Mouse (Mus musculus) midbrain, postnatal 0 days (tissue): ENCODE measurements at regions not wholly inside any gene's neighbourhood (a gene's known extent, or its start where the extent isn't known, plus 50 kb on each side); places are given as distances from the start of the nearest gene placed in this dataset.
A peak's percentile ranks its signal among the peaks of the same experiment; 100 is the strongest.

Source experiments
- ATAC-seq: fragments of 200-750 bp; cut with Nextera tagmentation; 2 replicates; pipeline ENCODE4 v1.8.0; 2017; ENCODE audit warnings: moderate number of reproducible peaks, mild to moderate bottlenecking, moderate TSS enrichment, moderate library complexity; ENCODE audit not compliant: low FRiP score
- DNase-seq: peaks from one replicate; pipeline ENCODE4 v3.0.0-alpha.2; 2015; ENCODE audit warnings: low spot score
- H3K27ac ChIP-seq: fragments of 300-500 bp; sonication (generic); 2 replicates; pipeline ENCODE4 v1.5.1; 2014; ENCODE audit warnings: low read depth, mild to moderate bottlenecking, low read length, mixed read lengths
- H3K27me3 ChIP-seq: fragments of 300-500 bp; sonication (generic); 2 replicates; pipeline ENCODE4 v1.6.1; 2014; ENCODE audit warnings: low read length, control low read depth, mixed read lengths; ENCODE audit not compliant: insufficient read depth
- H3K36me3 ChIP-seq: fragments of 300-500 bp; sonication (generic); 2 replicates; pipeline ENCODE4 v1.6.1; 2014; ENCODE audit warnings: low read length, control low read depth, mixed read lengths; ENCODE audit not compliant: insufficient read depth
- H3K4me1 ChIP-seq: fragments of 300-500 bp; sonication (generic); 2 replicates; pipeline ENCODE4 v1.6.1; 2014; ENCODE audit warnings: mild to moderate bottlenecking, control low read depth, antibody characterized with exemption, low read length, mixed read lengths; ENCODE audit not compliant: insufficient read depth
- H3K4me2 ChIP-seq: fragments of 300-500 bp; sonication (generic); 2 replicates; pipeline ENCODE4 v1.6.1; 2014; ENCODE audit warnings: low read depth, mild to moderate bottlenecking, low read length, mixed read lengths; ENCODE audit not compliant: poor library complexity, severe bottlenecking
- H3K4me3 ChIP-seq: fragments of 300-500 bp; sonication (generic); 2 replicates; pipeline ENCODE4 v1.5.1; 2014; ENCODE audit warnings: low read depth, mild to moderate bottlenecking, low read length, moderate library complexity
- H3K9ac ChIP-seq: fragments of 300-500 bp; sonication (generic); replicated peaks from 2 replicates; pipeline ENCODE4 v1.6.1; 2014; ENCODE audit warnings: mild to moderate bottlenecking, low read length, moderate library complexity, mixed read lengths; ENCODE audit not compliant: poor library complexity, severe bottlenecking
- H3K9me3 ChIP-seq: fragments of 300-500 bp; sonication (generic); 2 replicates; pipeline ENCODE4 v1.6.1; 2016; ENCODE audit warnings: low read length, control low read depth
- CTCF ChIP-seq: IDR thresholded peaks from 2 replicates; pipeline ENCODE4 v1.5.1; 2016; ENCODE audit warnings: antibody characterized with exemption, mild to moderate bottlenecking
- WGBS: fragments of 180-500 bp; shearing (Covaris S2); extraction: QIAGEN DNeasy Blood & Tissue Kit; methylation state at CpG from one replicate; pipeline ENCODE4 v1.1.7; 2014; 5-methylcytosine and 5-hydroxymethylcytosine counted together

GRCm38 (mm10) chr5:80627225-80627624 is 392.7 kb upstream of the Adgrl3 start:
- Histone ChIP-seq H3K4me1 (no peaks in the 10 kb centered on the region), H3K27me3 (no peaks in the 10 kb centered on the region), H3K9ac (no peak overlapping the region), H3K4me2 (no peak overlapping the region), H3K27ac (no peak overlapping the region), H3K4me3 (no peak overlapping the region), H3K9me3 (no peaks in the 10 kb centered on the region), H3K36me3 (no peaks in the 10 kb centered on the region)
- no peak for ATAC-seq
- no peak for DNase-seq
- TF ChIP-seq CTCF, result no peak
- WGBS, result 73% methylated on average over 3 of the region's 3 CpGs

- no peak overlapping the region for H3K4me3 ChIP-seq
- H3K4me2 ChIP-seq, result no peak overlapping the region
- DNase-seq, result no peak
- no peak overlapping the region for H3K27ac ChIP-seq
- no peaks in the 10 kb centered on the region for H3K4me1 ChIP-seq
- H3K36me3 ChIP-seq, result no peaks in the 10 kb centered on the region
- 79% methylated on average over 5 of the region's 5 CpGs for WGBS
- ATAC-seq, result no peak
- no peaks in the 10 kb centered on the region for H3K9me3 ChIP-seq
- TF ChIP-seq CTCF, result no peak
- H3K27me3 ChIP-seq, result no peaks in the 10 kb centered on the region
- no peak overlapping the region for H3K9ac ChIP-seq
Observed at GRCm38 (mm10) chr5:80659043-80659442, 360.9 kb upstream of the Adgrl3 start.

GRCm38 (mm10) chr5:80659530-80659929 is 360.4 kb upstream of the Adgrl3 start:
- ATAC-seq (no peak), DNase-seq (no peak)
- Histone ChIP-seq H3K9me3 (no peaks in the 10 kb centered on the region), H3K4me2 (no peak overlapping the region), H3K4me1 (no peaks in the 10 kb centered on the region), H3K9ac (no peak overlapping the region), H3K27me3 (no peaks in the 10 kb centered on the region), H3K4me3 (no peak overlapping the region), H3K27ac (no peak overlapping the region), H3K36me3 (no peaks in the 10 kb centered on the region)
- no peak for TF ChIP-seq CTCF
- WGBS, result 80% methylated on average over 3 of the region's 3 CpGs

GRCm38 (mm10) chr5:80670258-80670947 is 349.5 kb upstream of the Adgrl3 start:
- DNase-seq, result no peak
- Histone ChIP-seq H3K4me2 (no peak overlapping the region), H3K27ac (no peak overlapping the region), H3K4me1 (no peaks in the 10 kb centered on the region), H3K4me3 (no peak overlapping the region), H3K9me3 (no peaks in the 10 kb centered on the region), H3K36me3 (no peaks in the 10 kb centered on the region), H3K9ac (no peak overlapping the region), H3K27me3 (no peaks in the 10 kb centered on the region)
- TF ChIP-seq CTCF, result no peak
- no peak for ATAC-seq
- WGBS, result 89% methylated on average over 7 of the region's 7 CpGs

- WGBS, result 62% methylated on average over 2 of the region's 2 CpGs
- Histone ChIP-seq H3K9me3 (no peaks in the 10 kb centered on the region), H3K36me3 (no peaks in the 10 kb centered on the region), H3K4me1 (no peaks in the 10 kb centered on the region), H3K4me2 (no peak overlapping the region), H3K9ac (no peak overlapping the region), H3K4me3 (no peak overlapping the region), H3K27me3 (no peaks in the 10 kb centered on the region), H3K27ac (no peak overlapping the region)
- no peak for TF ChIP-seq CTCF
- DNase-seq (no peak), ATAC-seq (no peak)
Observed at GRCm38 (mm10) chr5:80683431-80683830, 336.5 kb upstream of the Adgrl3 start.

- no peak overlapping the region for H3K4me3 ChIP-seq
- no peak for TF ChIP-seq CTCF
- ATAC-seq, result no peak
Observed at GRCm38 (mm10) chr5:80700848-80701247, 319.1 kb upstream of the Adgrl3 start.

More at GRCm38 (mm10) chr5:80700848-80701247, 319.1 kb upstream of the Adgrl3 start:
- H3K36me3 ChIP-seq, result no peaks in the 10 kb centered on the region
- no peak overlapping the region for H3K9ac ChIP-seq
- H3K9me3 ChIP-seq, result no peaks in the 10 kb centered on the region
- H3K4me1 ChIP-seq, result no peaks in the 10 kb centered on the region
- H3K27me3 ChIP-seq, result no peaks in the 10 kb centered on the region
- WGBS, result 93% methylated on average over 2 of the region's 2 CpGs
- H3K27ac ChIP-seq, result no peak overlapping the region
- H3K4me2 ChIP-seq, result no peak overlapping the region
- peak; percentile 4 for DNase-seq
